Mouse (Mus musculus) layer of hippocampus, postnatal 36 days (tissue): ENCODE measurements around the gene Rpap1. TPM values are rescaled to one million over a fixed set of nuclear protein-coding genes. Genes with fewer than 3 reads are reported as not detected.
"Not testable (repeated sequence)": the region's sequence is repeated elsewhere in the genome, so short reads cannot be mapped to it uniquely, and the experiment has no call there.

Experiments
- DNase-seq, 2 experiments: peaks; one replicate each; pipeline ENCODE4 v3.0.0; 2022
- total RNA-seq, 2 experiments: library from RNA; stranded (reverse); gene quantifications; 2 replicates each; pipeline ENCODE4 v1.2.3; 2021

Rpap1 gene
- total RNA-seq, 2 experiments from 2014 or later: 15.1 to 18.3 TPM

GRCm38 (mm10) chr2:119737124-119737523, 50.2 kb downstream of the Rpap1 start:
- no peak for DNase-seq

GRCm38 (mm10) chr2:119730735-119731134, 56.6 kb downstream of the Rpap1 start:
- DNase-seq: no peak

- no peak for DNase-seq
These were observed 59.4 kb downstream of the Rpap1 start for GRCm38 (mm10) chr2:119727762-119728416.

GRCm38 (mm10) chr2:119721070-119721469, 66.3 kb downstream of the Rpap1 start:
- peak in 1 of 2 experiments; percentile 42 for DNase-seq

GRCm38 (mm10) chr2:119715868-119716267, 71.5 kb downstream of the Rpap1 start:
- not testable (repeated sequence) for DNase-seq

Other genes starting within 250 kb of the Rpap1 start
- gene Exd1, start 239.9 kb downstream of the Rpap1 start, total RNA-seq: under 1 TPM; 0.46 to 0.47 TPM
- 100 to 1,000 TPM; 144 to 146 TPM for gene Chp1, start 239.8 kb downstream of the Rpap1 start, total RNA-seq
- under 1 TPM; 0.60 to 0.83 TPM for gene Nusap1, start 169.2 kb downstream of the Rpap1 start, total RNA-seq
- under 1 TPM; 0.35 to 0.56 TPM for gene Oip5, start 169.1 kb downstream of the Rpap1 start, total RNA-seq
- gene Ndufaf1, start 124.7 kb downstream of the Rpap1 start, total RNA-seq: 10 to 100 TPM; 31.7 to 35.0 TPM
- gene Rtf1, start 112.5 kb downstream of the Rpap1 start, total RNA-seq: 10 to 100 TPM; 59.7 to 59.8 TPM
- 100 to 1,000 TPM; 252 to 262 TPM for gene Itpka, start 45.2 kb downstream of the Rpap1 start, total RNA-seq
- 10 to 100 TPM; 11.6 to 13.0 TPM for gene Ltk, start 27.1 kb downstream of the Rpap1 start, total RNA-seq
- gene Tyro3, start 10.2 kb upstream of the Rpap1 start, total RNA-seq: 10 to 100 TPM; 73.1 to 85.1 TPM
- 10 to 100 TPM; 65.6 to 80.5 TPM for gene Mga, start 109.7 kb upstream of the Rpap1 start, total RNA-seq
- 10 to 100 TPM; 40.7 to 48.2 TPM for gene Mapkbp1, start 185.2 kb upstream of the Rpap1 start, total RNA-seq
- gene Jmjd7, start 239.9 kb upstream of the Rpap1 start, total RNA-seq: 1 to 10 TPM; 4.6 to 6.1 TPM
- gene Gm28042, start 240.0 kb upstream of the Rpap1 start, total RNA-seq: 1 to 10 TPM; 2.0 to 2.8 TPM
- 1 to 10 TPM; 5.7 to 6.8 TPM for gene Pla2g4b, start 245.9 kb upstream of the Rpap1 start, total RNA-seq